Mouse (Mus musculus) thymus, adult 2 months (tissue): ENCODE data around the gene Bhlhe41.

ENCODE experiments used
- CTCF ChIP-seq: fragments of 200-500 bp; IDR thresholded peaks from 2 replicates; pipeline ENCODE4 v1.5.1; 2012; ENCODE audit warnings: mild to moderate bottlenecking, control low read depth, low read length, moderate library complexity, borderline replicate concordance; ENCODE audit not compliant: control insufficient read depth, poor library complexity, insufficient read depth; ENCODE audit errors: extremely low read depth
- POLR2A ChIP-seq: fragments of 200-500 bp; IDR thresholded peaks from 2 replicates; pipeline ENCODE4 v1.6.1; 2012; ENCODE audit warnings: mild to moderate bottlenecking, low read length, control low read depth, moderate library complexity; ENCODE audit not compliant: control insufficient read depth, poor library complexity, insufficient read depth; ENCODE audit errors: extremely low read depth

GRCm38 (mm10) chr6:145809566-145809965 is 55.8 kb downstream of the Bhlhe41 start:
- TF ChIP-seq POLR2A (no peak), CTCF (no peak)
